Mouse (Mus musculus): ENCODE results near the gene Cacng8.

GRCm38 (mm10) chr7:3421297-3421696 lies 30.8 kb downstream of the Cacng8 start:
- TF ChIP-seq POLR2A (IDR thresholded peaks at IDR 0.05; ENCODE audit: control insufficient read depth, extremely low read depth, insufficient read depth, low read length, poor library complexity) (no peak), CTCF (IDR thresholded peaks at IDR 0.05; ENCODE audit: borderline replicate concordance, control insufficient read depth, extremely low read depth, insufficient read depth, low read length, poor library complexity) (no peak)

All from thymus, adult 2 months (tissue).